Mouse (Mus musculus): Measurements from ENCODE around the gene Sypl2.

Sypl2 gene

GRCm38 (mm10) chr3:108178756-108179715 lies 47.4 kb downstream of the Sypl2 start:
- TF ChIP-seq CTCF (conservative IDR thresholded peaks at IDR 0.05; ENCODE audit: low read length) = peak; percentile 59
- TF ChIP-seq NANOG (IDR thresholded peaks at IDR 0.05; ENCODE audit: borderline replicate concordance, low read length) = no peak
- no peaks in the 10 kb centered on the region for H3K36me3 ChIP-seq (ENCODE audit: insufficient read depth, low read length)
- peaks cover 15% of the 10 kb centered on the region for H3K27me3 ChIP-seq (ENCODE audit: insufficient read depth, low read length)
- peaks cover 19% of the 10 kb centered on the region for H3K4me1 ChIP-seq (replicated peaks; ENCODE audit: low read depth, low read length)
- H3K4me3 ChIP-seq (replicated peaks; ENCODE audit: low read length) = no peak overlapping the region
- no peaks in the 10 kb centered on the region for H3K9me3 ChIP-seq (ENCODE audit: low read length)

GRCm38 (mm10) chr3:108174672-108175531 lies 51.5 kb downstream of the Sypl2 start:
- H3K9me3 ChIP-seq (ENCODE audit: low read length) = no peaks in the 10 kb centered on the region
- no peaks in the 10 kb centered on the region for H3K36me3 ChIP-seq (ENCODE audit: insufficient read depth, low read length)
- no peak for TF ChIP-seq NANOG (IDR thresholded peaks at IDR 0.05; ENCODE audit: borderline replicate concordance, low read length)
- no peak for TF ChIP-seq POU5F1 (IDR thresholded peaks at IDR 0.05; ENCODE audit: borderline replicate concordance, low read length)
- no peak for TF ChIP-seq CTCF (conservative IDR thresholded peaks at IDR 0.05; ENCODE audit: low read length)
- peak overlapping the region; percentile 3; the same call in 1 of the 2 replicates for H3K4me3 ChIP-seq (replicated peaks; ENCODE audit: low read length)
- peaks cover 15% of the 10 kb centered on the region for H3K4me1 ChIP-seq (replicated peaks; ENCODE audit: low read depth, low read length)
- H3K27me3 ChIP-seq (ENCODE audit: insufficient read depth, low read length) = peaks cover 13% of the 10 kb centered on the region; the same call in 1 of the 2 replicates

- peaks cover 13% of the 10 kb centered on the region for H3K4me1 ChIP-seq (replicated peaks; ENCODE audit: low read depth, low read length)
- H3K9me3 ChIP-seq (ENCODE audit: low read length) = no peaks in the 10 kb centered on the region
- H3K4me3 ChIP-seq (replicated peaks; ENCODE audit: low read length) = no peak overlapping the region
- peaks cover 30% of the 10 kb centered on the region for H3K27me3 ChIP-seq (ENCODE audit: insufficient read depth, low read length)
- no peaks in the 10 kb centered on the region for H3K36me3 ChIP-seq (ENCODE audit: insufficient read depth, low read length)
- TF ChIP-seq NANOG (IDR thresholded peaks at IDR 0.05; ENCODE audit: borderline replicate concordance, low read length) (no peak), CTCF (conservative IDR thresholded peaks at IDR 0.05; ENCODE audit: low read length) (no peak), POU5F1 (IDR thresholded peaks at IDR 0.05; ENCODE audit: borderline replicate concordance, low read length) (no peak)
Measured at GRCm38 (mm10) chr3:108169199-108169598, 57.2 kb downstream of the Sypl2 start.

GRCm38 (mm10) chr3:108167499-108167898 lies 58.9 kb downstream of the Sypl2 start:
- H3K27me3 ChIP-seq (ENCODE audit: insufficient read depth, low read length) = peaks cover 30% of the 10 kb centered on the region
- H3K4me3 ChIP-seq (replicated peaks; ENCODE audit: low read length) = no peak overlapping the region
- H3K36me3 ChIP-seq (ENCODE audit: insufficient read depth, low read length) = no peaks in the 10 kb centered on the region
- H3K9me3 ChIP-seq (ENCODE audit: low read length) = no peaks in the 10 kb centered on the region
- H3K4me1 ChIP-seq (replicated peaks; ENCODE audit: low read depth, low read length) = peaks cover 13% of the 10 kb centered on the region
- TF ChIP-seq CTCF (conservative IDR thresholded peaks at IDR 0.05; ENCODE audit: low read length) = no peak
- no peak for TF ChIP-seq NANOG (IDR thresholded peaks at IDR 0.05; ENCODE audit: borderline replicate concordance, low read length)
- no peak for TF ChIP-seq POU5F1 (IDR thresholded peaks at IDR 0.05; ENCODE audit: borderline replicate concordance, low read length)

- Histone ChIP-seq H3K4me3 (replicated peaks; ENCODE audit: low read length) (no peak overlapping the region), H3K9me3 (ENCODE audit: low read length) (no peaks in the 10 kb centered on the region), H3K4me1 (replicated peaks; ENCODE audit: low read depth, low read length) (peaks cover 13% of the 10 kb centered on the region), H3K27me3 (ENCODE audit: insufficient read depth, low read length) (peaks cover 30% of the 10 kb centered on the region), H3K36me3 (ENCODE audit: insufficient read depth, low read length) (no peaks in the 10 kb centered on the region)
- TF ChIP-seq POU5F1 (IDR thresholded peaks at IDR 0.05; ENCODE audit: borderline replicate concordance, low read length) = no peak
- TF ChIP-seq CTCF (conservative IDR thresholded peaks at IDR 0.05; ENCODE audit: low read length) = no peak
Measured at GRCm38 (mm10) chr3:108166486-108167211, 59.8 kb downstream of the Sypl2 start.

GRCm38 (mm10) chr3:108165532-108166315 lies 60.7 kb downstream of the Sypl2 start:
- peaks cover 30% of the 10 kb centered on the region for H3K27me3 ChIP-seq (ENCODE audit: insufficient read depth, low read length)
- H3K36me3 ChIP-seq (ENCODE audit: insufficient read depth, low read length) = no peaks in the 10 kb centered on the region
- no peaks in the 10 kb centered on the region for H3K9me3 ChIP-seq (ENCODE audit: low read length)
- H3K4me3 ChIP-seq (replicated peaks; ENCODE audit: low read length) = peak overlapping the region; percentile 37; the same call in 1 of the 2 replicates
- TF ChIP-seq CTCF (conservative IDR thresholded peaks at IDR 0.05; ENCODE audit: low read length) = no peak
- no peak for TF ChIP-seq NANOG (IDR thresholded peaks at IDR 0.05; ENCODE audit: borderline replicate concordance, low read length)
- TF ChIP-seq POU5F1 (IDR thresholded peaks at IDR 0.05; ENCODE audit: borderline replicate concordance, low read length) = no peak
- H3K4me1 ChIP-seq (replicated peaks; ENCODE audit: low read depth, low read length) = peaks cover 13% of the 10 kb centered on the region

GRCm38 (mm10) chr3:108164807-108165206 lies 61.6 kb downstream of the Sypl2 start:
- peaks cover 13% of the 10 kb centered on the region for H3K4me1 ChIP-seq (replicated peaks; ENCODE audit: low read depth, low read length)
- TF ChIP-seq NANOG (IDR thresholded peaks at IDR 0.05; ENCODE audit: borderline replicate concordance, low read length) (no peak), CTCF (conservative IDR thresholded peaks at IDR 0.05; ENCODE audit: low read length) (peak; percentile 99)
- H3K4me3 ChIP-seq (replicated peaks; ENCODE audit: low read length) = peak overlapping the region; percentile 37
- no peaks in the 10 kb centered on the region for H3K36me3 ChIP-seq (ENCODE audit: insufficient read depth, low read length)
- H3K27me3 ChIP-seq (ENCODE audit: insufficient read depth, low read length) = peaks cover 30% of the 10 kb centered on the region
- H3K9me3 ChIP-seq (ENCODE audit: low read length) = no peaks in the 10 kb centered on the region

All from E14TG2a.4 (cell line).